Mouse (Mus musculus): ENCODE data around the gene Tubgcp3.
"Not testable (repeated sequence)": the region's sequence is repeated elsewhere in the genome, so short reads cannot be mapped to it uniquely, and the experiment has no call there.

Gene Tubgcp3

DNA sequence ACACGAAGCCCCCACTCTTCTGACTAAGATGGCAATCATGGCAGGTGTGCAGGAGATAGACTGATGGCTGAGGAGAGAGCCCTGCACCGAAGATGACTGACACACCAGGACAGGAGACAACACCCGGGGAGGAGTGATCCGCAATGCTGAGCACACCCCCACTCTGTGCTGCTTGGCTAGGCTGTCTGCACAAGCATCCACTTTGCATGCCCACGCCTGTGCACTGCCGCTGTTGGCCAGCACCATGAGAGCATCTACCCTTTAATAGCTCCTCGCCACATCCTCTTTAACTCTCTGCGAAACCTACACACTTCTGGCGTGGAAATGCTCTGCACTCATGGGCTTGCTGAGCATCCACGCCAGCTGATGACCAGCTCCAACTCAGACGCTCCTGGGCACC, 33.6 kb downstream of the Tubgcp3 start:
- DNase-seq = no peak

DNA sequence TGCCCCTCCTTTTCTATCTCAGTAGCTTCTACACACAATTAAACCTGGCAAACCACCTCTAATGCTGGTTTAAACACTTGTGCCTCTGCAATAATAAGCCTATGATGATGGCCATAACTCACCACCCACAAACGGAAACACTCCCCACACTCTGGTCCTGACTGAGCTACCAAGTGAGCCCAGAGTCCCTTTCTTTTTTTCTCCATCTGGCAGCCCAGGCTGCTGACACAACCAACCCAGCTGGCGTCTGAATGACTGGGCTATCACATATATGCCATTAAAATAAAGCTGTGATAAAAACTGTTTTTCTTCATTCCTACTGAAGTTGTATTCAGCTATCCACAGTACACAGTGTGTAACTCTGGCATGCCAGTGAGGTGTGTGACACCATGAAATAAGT, 36.7 kb downstream of the Tubgcp3 start:
- peak; percentile 60 for DNase-seq

DNA sequence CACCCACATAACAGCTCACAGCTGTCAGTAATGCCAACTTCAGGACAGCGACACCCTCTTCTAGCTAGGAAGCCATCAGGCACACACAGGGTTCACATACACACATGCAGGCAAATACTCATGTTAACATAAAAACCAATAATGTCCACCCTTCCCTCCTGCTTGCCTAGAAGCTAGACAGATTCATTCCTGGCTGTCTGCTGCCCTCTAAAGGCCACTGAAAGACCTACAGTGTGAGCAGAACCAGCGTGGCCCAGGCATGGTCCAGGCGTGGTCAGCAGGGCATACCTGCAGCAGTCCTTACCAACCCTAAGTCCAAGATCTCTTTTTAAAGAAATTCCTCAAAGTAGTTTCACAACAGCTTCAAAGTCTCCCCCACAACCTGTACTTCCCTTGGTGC, 43.0 kb downstream of the Tubgcp3 start:
- no peak for DNase-seq

- no peak for DNase-seq
These were observed 46.2 kb downstream of the Tubgcp3 start for GRCm38 (mm10) chr8:12625890-12626289.

DNA sequence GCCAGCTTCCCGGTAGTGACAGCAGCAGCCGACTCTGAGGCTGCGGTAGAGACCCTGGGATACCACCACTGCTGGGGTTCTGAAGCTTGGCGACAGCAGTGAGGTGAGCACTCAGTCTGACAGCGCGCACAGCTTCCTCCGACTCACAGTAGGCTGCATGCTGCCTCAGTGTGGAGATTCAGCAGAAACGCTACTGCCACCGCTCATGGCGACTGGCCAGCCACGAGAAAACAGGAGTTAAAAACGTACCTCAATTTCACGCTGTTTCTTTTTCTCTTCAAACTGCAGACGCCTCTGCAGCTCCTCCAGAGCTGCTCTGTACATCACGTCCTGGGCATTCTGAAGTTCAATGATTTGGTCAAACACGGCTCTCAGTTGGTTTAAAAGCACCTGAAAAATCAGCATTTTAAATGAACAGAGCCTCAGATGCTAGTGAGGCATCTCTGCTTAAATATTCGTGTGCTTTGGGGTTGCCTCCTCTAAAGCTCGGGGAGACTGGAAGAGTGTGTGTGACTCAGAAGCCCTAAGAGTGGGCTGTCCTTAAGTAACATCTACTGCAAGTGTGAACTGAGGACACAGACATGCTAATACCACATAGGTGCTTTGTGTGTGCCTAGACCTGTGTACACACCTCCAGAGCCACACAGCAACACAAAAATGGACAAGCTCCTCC, 50.4 kb downstream of the Tubgcp3 start:
- DNase-seq = no peak

DNA sequence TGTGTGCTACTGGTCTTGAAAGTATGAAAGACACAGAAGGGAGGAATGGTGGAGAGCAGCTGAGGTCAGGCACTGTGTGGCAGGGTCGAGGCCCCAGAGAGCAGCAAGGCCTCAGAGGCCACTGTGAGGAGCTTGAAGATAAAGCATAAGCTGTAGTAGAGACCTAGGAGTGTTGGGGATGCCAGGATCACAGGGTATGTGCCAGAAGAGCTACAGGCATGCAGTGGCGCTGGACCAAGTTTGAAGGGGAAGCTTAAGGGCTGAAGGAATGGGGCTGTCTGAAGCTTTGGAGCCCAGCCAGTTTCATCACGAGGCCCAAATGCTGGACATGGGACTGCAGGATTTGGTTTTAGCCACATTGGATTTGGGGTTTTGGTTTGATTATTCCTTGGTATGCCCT, 54.7 kb downstream of the Tubgcp3 start:
- not testable (repeated sequence) for DNase-seq

- DNase-seq = no peak
These were observed 58.8 kb downstream of the Tubgcp3 start for GRCm38 (mm10) chr8:12613201-12613600.

GRCm38 (mm10) chr8:12609752-12610449, 62.1 kb downstream of the Tubgcp3 start:
- DNase-seq = no peak

DNA sequence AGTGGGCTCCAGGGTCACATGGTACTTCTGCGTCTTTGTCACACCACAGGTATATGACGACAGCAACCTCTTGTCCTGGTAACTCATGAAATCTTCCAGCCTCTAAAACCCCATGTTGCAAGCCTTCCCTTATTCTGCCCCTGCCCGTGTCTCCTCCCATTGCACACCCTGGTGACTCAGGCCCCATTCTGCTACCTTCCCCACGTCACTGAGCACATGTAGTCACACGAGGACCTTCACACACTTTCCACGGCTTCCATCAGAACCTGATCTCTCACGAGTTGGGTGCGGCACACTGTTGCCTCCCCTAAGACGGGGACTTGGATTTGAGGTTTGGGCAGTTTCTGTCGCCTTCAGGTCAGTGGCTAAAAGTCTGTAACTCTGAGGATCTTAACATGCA, 63.2 kb downstream of the Tubgcp3 start:
- no peak for DNase-seq

DNA sequence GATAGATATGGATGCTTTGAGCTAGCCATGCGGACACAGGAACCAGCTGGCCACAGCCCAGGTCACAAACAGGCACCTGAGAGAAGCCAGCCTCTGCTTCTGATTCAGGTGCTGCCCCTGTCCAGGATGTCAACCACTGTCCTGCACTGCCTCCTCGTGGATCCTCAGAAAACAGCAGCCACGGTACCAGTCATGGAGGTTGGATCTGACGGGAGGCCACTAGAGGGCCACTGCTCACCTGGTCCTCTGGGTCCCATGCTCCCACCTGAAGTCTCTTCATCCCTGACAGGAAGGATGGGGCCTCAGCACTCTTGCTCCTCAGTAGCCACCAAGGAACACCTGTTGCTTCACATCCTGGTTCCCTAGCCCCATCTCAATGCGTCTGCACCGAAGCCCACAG, 64.8 kb downstream of the Tubgcp3 start:
- peak; percentile 59 for DNase-seq

DNA sequence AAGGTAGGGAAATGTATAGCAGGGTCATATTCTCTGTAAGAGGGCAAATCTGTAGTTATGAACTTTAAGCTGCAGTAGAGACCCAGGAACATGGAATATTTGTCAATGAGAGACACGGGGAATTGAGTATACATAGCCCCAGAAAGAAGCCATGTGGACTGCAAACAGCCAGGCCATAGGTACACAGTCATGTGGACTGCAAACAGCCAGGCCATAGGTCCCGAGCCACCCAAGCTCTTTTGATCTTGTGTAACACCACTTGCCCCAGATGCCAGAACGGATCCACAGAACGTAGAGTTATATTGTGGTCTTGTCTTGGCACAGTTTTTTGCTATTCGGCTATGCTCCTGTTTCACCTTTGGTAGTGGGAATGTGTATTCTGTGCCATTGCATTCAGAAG, 88.3 kb downstream of the Tubgcp3 start:
- no peak for DNase-seq

DNA sequence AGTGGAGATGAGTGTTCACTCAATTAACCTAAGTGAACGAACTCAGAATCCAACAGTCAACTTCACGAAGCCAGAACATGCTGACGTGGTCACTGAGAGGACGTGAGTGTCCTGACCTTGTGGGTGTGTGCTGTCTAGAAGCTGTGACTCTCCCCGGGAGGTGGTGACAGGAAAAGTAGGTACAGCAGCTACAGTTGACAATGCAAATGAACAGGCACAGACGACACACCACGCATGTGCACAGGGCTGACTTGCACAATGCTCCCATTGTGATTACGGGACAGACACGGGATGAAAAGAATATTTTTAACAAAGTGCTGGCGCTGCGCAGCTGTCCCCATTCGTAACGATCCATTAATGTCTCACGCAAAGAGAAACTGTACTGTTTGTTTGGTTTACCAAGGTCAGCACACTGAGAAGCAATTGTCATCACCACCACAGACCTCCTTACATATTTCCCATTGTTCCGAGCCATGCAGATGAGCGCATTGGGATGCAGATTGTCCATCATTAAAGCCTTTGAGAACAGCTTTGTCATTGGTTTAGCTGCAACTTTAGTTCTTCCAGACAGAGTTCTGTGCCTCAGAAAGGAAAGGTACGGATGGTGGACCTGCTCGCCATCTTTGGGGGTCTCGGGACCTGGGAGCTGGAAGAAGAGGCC, 92.6 kb downstream of the Tubgcp3 start:
- DNase-seq = not testable (repeated sequence)

DNA sequence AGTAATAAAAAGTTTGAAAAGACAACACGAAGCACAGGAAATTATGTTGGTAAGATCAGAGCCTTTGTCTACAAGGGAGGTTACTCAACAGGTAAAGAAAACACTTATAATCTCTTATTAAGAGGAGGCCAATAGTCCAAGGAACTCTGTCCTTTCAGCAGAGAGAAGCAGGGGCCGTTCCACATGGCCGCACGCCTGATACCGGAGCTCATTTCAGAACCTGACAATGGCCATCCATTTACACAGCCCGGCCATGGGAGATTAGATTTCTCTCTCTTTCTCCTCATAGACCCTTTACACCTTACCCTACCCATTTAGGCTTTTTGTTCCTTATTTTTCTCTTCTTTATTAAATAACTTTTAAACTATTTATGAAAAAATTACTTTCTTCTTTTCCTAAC, 95.3 kb downstream of the Tubgcp3 start:
- no peak for DNase-seq

DNA sequence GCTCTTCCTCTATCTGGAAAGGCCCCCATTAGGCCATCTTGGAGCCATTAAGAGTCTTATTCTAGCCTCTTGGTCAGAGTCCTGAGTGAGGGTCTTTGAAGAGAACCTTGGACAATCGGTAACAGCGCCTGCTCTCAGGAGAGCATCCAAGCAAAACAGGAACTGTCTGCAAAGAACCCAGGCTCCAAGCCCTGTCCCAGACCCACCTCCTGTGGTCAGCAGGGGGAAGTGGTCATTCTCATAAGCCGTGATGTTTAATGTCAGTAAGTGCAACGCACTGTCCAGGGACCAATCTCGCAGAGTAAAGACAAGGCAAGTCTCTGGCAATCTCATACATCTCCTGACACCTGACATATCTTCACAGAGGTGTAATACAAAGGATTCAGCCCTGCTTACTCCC, 96.0 kb downstream of the Tubgcp3 start:
- no peak for DNase-seq

GRCm38 (mm10) chr8:12572814-12573534, 99.1 kb downstream of the Tubgcp3 start, which contains the start of gene Spaca7:
Gene Spaca7 (plus strand): TSS chr8:12573029.
- no peak for DNase-seq

DNA sequence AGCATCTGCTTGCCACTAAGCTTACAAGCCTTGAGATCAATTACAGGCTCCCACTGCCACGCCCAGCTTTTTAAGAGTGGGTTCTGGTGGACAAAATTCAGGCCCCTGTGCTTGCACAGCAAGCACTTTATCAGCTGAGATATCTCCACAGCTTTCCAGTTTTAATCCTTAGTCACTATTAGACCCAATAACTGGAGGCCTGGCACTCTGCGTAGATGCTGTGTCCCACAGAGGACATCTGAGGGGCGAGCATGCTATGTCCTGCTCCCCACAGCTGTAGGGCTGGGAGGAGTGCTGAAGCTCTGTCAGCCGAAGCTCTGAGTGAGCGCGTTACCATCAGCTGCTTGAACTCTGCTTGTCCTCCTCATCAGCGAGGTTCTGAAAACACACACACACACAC, 105.5 kb downstream of the Tubgcp3 start:
- DNase-seq = no peak

GRCm38 (mm10) chr8:12565488-12565887, 106.6 kb downstream of the Tubgcp3 start:
- DNase-seq = no peak

DNA sequence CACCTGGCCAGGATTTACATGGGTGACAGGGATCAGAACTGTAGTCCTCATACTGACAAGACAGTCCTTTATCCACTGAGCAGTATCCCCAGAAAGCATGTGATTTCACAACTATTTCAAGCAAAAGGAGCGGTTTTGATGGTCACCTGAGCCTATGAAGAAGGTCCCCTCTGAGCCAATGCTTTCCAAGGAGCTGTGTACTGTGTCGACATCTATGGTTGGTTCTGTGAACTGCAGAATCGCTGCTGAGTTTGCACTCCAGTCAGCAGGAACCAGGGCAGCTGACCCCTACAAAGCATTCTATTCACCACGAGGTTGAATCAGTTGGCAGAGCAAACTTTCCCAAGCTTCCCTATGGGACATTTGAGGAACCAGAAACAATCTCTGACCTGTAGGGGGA, 107.7 kb downstream of the Tubgcp3 start:
- DNase-seq = peak; percentile 8
